Mouse (Mus musculus): ENCODE results near the gene Cobl. TPM values are rescaled to one million over a fixed set of nuclear protein-coding genes. Genes with fewer than 3 reads are reported as not detected.

Gene Cobl
- total RNA-seq, 2 experiments from 2014 or later = 15.1 to 19.0 TPM

- DNase-seq (ENCODE audit: low spot score in 2 of 2) = no peak
- H3K27ac ChIP-seq = no peak overlapping the region
- no peak for TF ChIP-seq CTCF (conservative IDR thresholded peaks at IDR 0.05)
- H3K4me3 ChIP-seq = no peak overlapping the region
Measured at GRCm38 (mm10) chr11:12205201-12206161, 259.3 kb downstream of the Cobl start.

- DNase-seq (ENCODE audit: low spot score in 2 of 2) = no peak
- Histone ChIP-seq H3K27ac (no peak overlapping the region), H3K4me3 (no peak overlapping the region)
- no peak for TF ChIP-seq CTCF (conservative IDR thresholded peaks at IDR 0.05)
Measured at GRCm38 (mm10) chr11:12199441-12199840, 265.3 kb downstream of the Cobl start.

GRCm38 (mm10) chr11:12198700-12199349, 265.9 kb downstream of the Cobl start:
- TF ChIP-seq CTCF (conservative IDR thresholded peaks at IDR 0.05) = no peak
- no peak overlapping the region for H3K4me3 ChIP-seq
- no peak overlapping the region for H3K27ac ChIP-seq
- DNase-seq (ENCODE audit: low spot score in 2 of 2) = no peak

- no peak for DNase-seq (ENCODE audit: low spot score in 2 of 2)
- TF ChIP-seq CTCF (conservative IDR thresholded peaks at IDR 0.05) = no peak
- H3K4me3 ChIP-seq = no peak overlapping the region
- no peak overlapping the region for H3K27ac ChIP-seq
Measured at GRCm38 (mm10) chr11:12198017-12198416, 266.7 kb downstream of the Cobl start.

GRCm38 (mm10) chr11:12197542-12197941, 267.2 kb downstream of the Cobl start:
- Histone ChIP-seq H3K4me3 (no peak overlapping the region), H3K27ac (no peak overlapping the region)
- no peak for TF ChIP-seq CTCF (conservative IDR thresholded peaks at IDR 0.05)
- DNase-seq (ENCODE audit: low spot score in 2 of 2) = no peak

GRCm38 (mm10) chr11:12195390-12195789, 269.4 kb downstream of the Cobl start:
- no peak for TF ChIP-seq CTCF (conservative IDR thresholded peaks at IDR 0.05)
- no peak overlapping the region for H3K4me3 ChIP-seq
- no peak overlapping the region for H3K27ac ChIP-seq
- DNase-seq (ENCODE audit: low spot score in 2 of 2) = no peak

GRCm38 (mm10) chr11:12193369-12193768, 271.4 kb downstream of the Cobl start:
- no peak overlapping the region for H3K4me3 ChIP-seq
- DNase-seq (ENCODE audit: low spot score in 2 of 2) = no peak
- H3K27ac ChIP-seq = no peak overlapping the region
- no peak for TF ChIP-seq CTCF (conservative IDR thresholded peaks at IDR 0.05)

- Histone ChIP-seq H3K4me3 (no peak overlapping the region), H3K27ac (no peak overlapping the region)
- TF ChIP-seq CTCF (conservative IDR thresholded peaks at IDR 0.05) = no peak
- no peak for DNase-seq (ENCODE audit: low spot score in 2 of 2)
Measured at GRCm38 (mm10) chr11:12191386-12191785, 273.4 kb downstream of the Cobl start.

GRCm38 (mm10) chr11:12190417-12190816, 274.3 kb downstream of the Cobl start:
- no peak overlapping the region for H3K27ac ChIP-seq
- no peak for TF ChIP-seq CTCF (conservative IDR thresholded peaks at IDR 0.05)
- H3K4me3 ChIP-seq = no peak overlapping the region
- DNase-seq (ENCODE audit: low spot score in 2 of 2) = no peak

All from layer of hippocampus, adult 2 months (tissue).